ENCODE assay signal across 25 mouse cellular contexts in genomic region chr5:46361637-46362036, GRCm38 (mm10).
"Had no signal": no experiment of that assay in that cellular context is flagged by ENCODE, and none has a peak within 500 bp of the region (broad histone marks: within the 10 kb centered on the region; RNA-seq: fewer than 3 reads in every experiment).

No protein-coding gene starts in this region.

- H3K27me3 ChIP-seq: heart, embryonic 12.5 days; hindbrain, embryonic 13.5 days; hindbrain, embryonic 15.5 days; kidney, embryonic 15.5 days; limb, embryonic 13.5 days; limb, embryonic 15.5 days; liver, embryonic 12.5 days had no signal

- H3K4me3 ChIP-seq: heart, embryonic 10.5 days; heart, embryonic 12.5 days; hindbrain, embryonic 10.5 days; hindbrain, embryonic 13.5 days; hindbrain, embryonic 15.5 days; kidney, embryonic 15.5 days; limb, embryonic 13.5 days; limb, embryonic 15.5 days; liver, embryonic 12.5 days had no signal

- H3K9me3 ChIP-seq: heart, embryonic 10.5 days; heart, embryonic 12.5 days; hindbrain, embryonic 10.5 days; hindbrain, embryonic 13.5 days; hindbrain, embryonic 15.5 days; kidney, embryonic 15.5 days; limb, embryonic 13.5 days; limb, embryonic 15.5 days; liver, embryonic 12.5 days had no signal

- H3K9ac ChIP-seq: heart, embryonic 12.5 days; hindbrain, embryonic 13.5 days; hindbrain, embryonic 15.5 days; kidney, embryonic 15.5 days; limb, embryonic 13.5 days; limb, embryonic 15.5 days; liver, embryonic 12.5 days had no signal

- H3K27ac ChIP-seq: heart, embryonic 10.5 days; hindbrain, embryonic 10.5 days; hindbrain, embryonic 13.5 days; hindbrain, embryonic 15.5 days; hindbrain, postnatal 0 days; kidney, embryonic 15.5 days; kidney, postnatal 0 days; limb, embryonic 13.5 days; limb, embryonic 15.5 days; liver, embryonic 12.5 days had no signal

- H3K4me2 ChIP-seq: heart, embryonic 12.5 days; hindbrain, embryonic 13.5 days; hindbrain, embryonic 15.5 days; kidney, embryonic 15.5 days; limb, embryonic 13.5 days; limb, embryonic 15.5 days; liver, embryonic 12.5 days had no signal

- DNase-seq: gastrocnemius, postnatal 14 days; gastrocnemius, postnatal 36 days; heart, adult 18-20 months; heart, postnatal 10 days; heart, postnatal 4 days; kidney, adult 11 months; kidney, adult 2 months; kidney, adult 9 months; kidney, postnatal 14 days; kidney, postnatal 36 days; layer of hippocampus, adult 9-11 months; layer of hippocampus, postnatal 36 days; left cerebral cortex, postnatal 4 days had no signal

- H3K36me3 ChIP-seq: heart, embryonic 10.5 days; heart, embryonic 12.5 days; hindbrain, embryonic 10.5 days; hindbrain, embryonic 13.5 days; hindbrain, embryonic 15.5 days; kidney, embryonic 15.5 days; limb, embryonic 13.5 days; limb, embryonic 15.5 days; liver, embryonic 12.5 days had no signal

- ATAC-seq: hindbrain, postnatal 0 days; intestine, embryonic 16.5 days; liver, embryonic 12.5 days had no signal

- H3K4me1 ChIP-seq: heart, embryonic 10.5 days; heart, embryonic 12.5 days; hindbrain, embryonic 10.5 days; hindbrain, embryonic 13.5 days; hindbrain, embryonic 15.5 days; kidney, embryonic 15.5 days; limb, embryonic 13.5 days; limb, embryonic 15.5 days; liver, embryonic 12.5 days had no signal
